Mouse (Mus musculus): ENCODE data around the gene Apc2.

DNA sequence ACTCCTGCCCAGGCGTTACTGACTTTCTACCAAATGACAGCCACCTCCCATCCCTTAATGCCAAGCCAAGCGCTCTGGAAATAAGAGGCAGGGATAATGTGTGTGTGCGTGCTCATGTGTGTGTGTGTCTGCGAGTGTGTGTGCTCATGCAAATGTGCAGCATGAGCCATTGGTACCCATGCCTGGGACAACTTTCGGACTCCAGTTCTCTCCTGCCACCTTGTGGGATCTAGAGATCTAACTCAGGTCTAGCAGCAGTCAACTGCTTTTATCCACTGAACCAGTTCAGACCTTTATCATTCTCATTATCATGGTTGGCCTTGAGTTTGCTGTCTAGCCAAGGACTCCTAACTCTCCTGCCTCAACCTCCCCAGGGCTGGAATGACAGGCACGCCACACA, 47.9 kb upstream of the Apc2 start:
- TF ChIP-seq CTCF (IDR thresholded peaks at IDR 0.05; ENCODE audit: insufficient read depth, low read length) (peak; percentile 24; the same call in 1 of the 2 replicates), POLR2A (IDR thresholded peaks at IDR 0.05; ENCODE audit: borderline replicate concordance, extremely low read depth, low read depth, low read length) (no peak)
